Mouse (Mus musculus) lung, postnatal 4 days (tissue): ENCODE results near the gene Fli1.

ENCODE experiments used
- DNase-seq, 2 experiments: peaks; one replicate each; pipeline ENCODE4 v3.0.0; 2021

Fli1 gene

GRCm38 (mm10) chr9:32502256-32503010 lies 40.2 kb downstream of the Fli1 start:
- no peak for DNase-seq

GRCm38 (mm10) chr9:32500886-32501285 lies 41.8 kb downstream of the Fli1 start:
- DNase-seq, result peak; percentile 57 to 58

GRCm38 (mm10) chr9:32500063-32500462 lies 42.6 kb downstream of the Fli1 start:
- no peak for DNase-seq

- peak; percentile 47 to 49 for DNase-seq
These were observed 43.2 kb downstream of the Fli1 start for GRCm38 (mm10) chr9:32499469-32499868.

GRCm38 (mm10) chr9:32495643-32495997 lies 47.0 kb downstream of the Fli1 start:
- no peak for DNase-seq

- DNase-seq, result no peak
These were observed 47.6 kb downstream of the Fli1 start for GRCm38 (mm10) chr9:32494891-32495642.

- DNase-seq, result no peak
These were observed 48.9 kb downstream of the Fli1 start for GRCm38 (mm10) chr9:32493588-32494423.

- DNase-seq, result no peak
These were observed 49.9 kb downstream of the Fli1 start for GRCm38 (mm10) chr9:32492753-32493152.

- no peak for DNase-seq
These were observed 51.2 kb downstream of the Fli1 start for GRCm38 (mm10) chr9:32491484-32491883.

- no peak for DNase-seq
These were observed 52.8 kb downstream of the Fli1 start for GRCm38 (mm10) chr9:32489794-32490358.

GRCm38 (mm10) chr9:32489315-32489714 lies 53.3 kb downstream of the Fli1 start:
- DNase-seq, result no peak

GRCm38 (mm10) chr9:32488627-32489026 lies 54.0 kb downstream of the Fli1 start:
- no peak for DNase-seq

GRCm38 (mm10) chr9:32487823-32488222 lies 54.8 kb downstream of the Fli1 start:
- DNase-seq, result no peak

GRCm38 (mm10) chr9:32487401-32487800 lies 55.3 kb downstream of the Fli1 start:
- no peak for DNase-seq

- DNase-seq, result no peak
These were observed 62.2 kb downstream of the Fli1 start for GRCm38 (mm10) chr9:32480418-32480817.

GRCm38 (mm10) chr9:32478799-32479198 lies 63.9 kb downstream of the Fli1 start:
- no peak for DNase-seq

GRCm38 (mm10) chr9:32478087-32478486 lies 64.6 kb downstream of the Fli1 start:
- peak in 1 of 2 experiments; percentile 30 for DNase-seq

GRCm38 (mm10) chr9:32476604-32477003 lies 66.1 kb downstream of the Fli1 start:
- no peak for DNase-seq

- DNase-seq, result peak in 1 of 2 experiments; percentile 54
These were observed 67.9 kb downstream of the Fli1 start for GRCm38 (mm10) chr9:32474621-32475390.

- no peak for DNase-seq
These were observed 70.3 kb downstream of the Fli1 start for GRCm38 (mm10) chr9:32472346-32472745.

GRCm38 (mm10) chr9:32469123-32469751 lies 73.4 kb downstream of the Fli1 start:
- no peak for DNase-seq

GRCm38 (mm10) chr9:32468313-32468712 lies 74.3 kb downstream of the Fli1 start:
- DNase-seq, result peak in 1 of 2 experiments; percentile 25
